Mouse (Mus musculus) spleen, adult 2 months (tissue): ENCODE results near the gene Etl4.

Source experiments
- CTCF ChIP-seq: fragments of 200-500 bp; IDR thresholded peaks from 2 replicates; pipeline ENCODE4 v1.5.1; 2011; ENCODE audit warnings: mild to moderate bottlenecking, inconsistent platforms; ENCODE audit not compliant: insufficient read depth, insufficient read length, insufficient replicate concordance; ENCODE audit errors: extremely low read depth
- POLR2A ChIP-seq: fragments of 200-500 bp; IDR thresholded peaks from 2 replicates; pipeline ENCODE4 v1.6.1; 2011; ENCODE audit warnings: low read depth, low read length, inconsistent platforms

DNA sequence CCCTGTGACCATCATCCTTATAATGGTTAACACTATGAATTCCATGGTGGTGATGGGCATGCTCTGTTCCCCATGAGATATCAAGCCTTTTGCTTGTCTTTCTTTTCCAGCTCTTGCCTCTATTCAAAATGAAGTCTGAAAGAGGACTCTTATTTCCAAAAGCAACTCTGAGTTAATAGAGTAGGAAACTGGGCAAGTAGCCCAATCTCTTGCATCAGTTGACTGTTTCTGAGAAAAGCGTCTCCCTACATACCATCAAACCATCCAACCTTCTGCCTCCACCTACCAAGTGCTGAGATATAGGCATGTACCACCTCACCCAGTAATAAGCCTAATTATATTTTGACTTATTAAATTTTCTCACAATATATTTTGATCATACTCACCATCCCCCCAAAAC lies 658.9 kb downstream of the Etl4 start:
- no peak for TF ChIP-seq CTCF
- no peak for TF ChIP-seq POLR2A
